ENCODE assay signal across 11 mouse cellular contexts in the genomic region with DNA sequence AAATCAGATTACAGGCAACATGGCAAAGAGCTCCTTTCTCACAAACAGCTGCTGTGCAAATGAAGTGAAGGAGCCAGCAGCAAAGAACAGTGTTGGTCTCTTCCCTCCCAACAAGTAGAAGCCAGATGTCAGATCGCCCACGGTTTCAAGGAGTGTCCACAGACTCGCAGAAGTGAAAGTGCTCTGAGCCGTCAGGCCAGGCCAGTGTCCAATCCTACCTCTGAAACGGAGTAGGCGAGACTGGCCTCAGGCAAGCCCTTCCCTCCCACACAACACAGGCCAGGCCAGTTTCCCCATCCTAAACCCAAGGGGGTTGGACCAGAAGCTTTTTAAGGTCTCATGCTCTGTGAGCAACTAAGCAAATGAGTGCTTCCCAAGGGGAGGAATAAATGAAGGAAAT. TPM values are rescaled to one million over a fixed set of nuclear protein-coding genes. Genes with fewer than 3 reads are reported as not detected.
A peak's percentile ranks its signal among the peaks of the same experiment; 100 is the strongest.
DNase-seq lines count a peak whose midpoint lies in the region; ATAC-seq lines count a peak whose summit lies in the region.
"Had no signal": no experiment of that assay in that cellular context is flagged by ENCODE, and none has a peak within 500 bp of the region (broad histone marks: within the 10 kb centered on the region; RNA-seq: fewer than 3 reads in every experiment).

No protein-coding gene starts in this region.

- H3K4me1 ChIP-seq in limb, embryonic 13.5 days = peaks cover 25% of the 10 kb centered on the region
- peaks cover 5% of the 10 kb centered on the region; the same call in 1 of the 2 replicates for H3K4me1 ChIP-seq in stomach, embryonic 14.5 days (ENCODE audit: control insufficient read depth, insufficient read depth, low read length)
- H3K4me1 ChIP-seq in midbrain, embryonic 10.5 days = no peaks in the 10 kb centered on the region

- ATAC-seq in limb, embryonic 13.5 days (ENCODE audit: low FRiP score, low read depth) = no peak
- ATAC-seq in stomach, embryonic 14.5 days (ENCODE audit: insufficient number of reproducible peaks, insufficient read depth, low FRiP score, low read depth) = no peak
- no peak for ATAC-seq in cerebellum, adult (ENCODE audit: insufficient number of reproducible peaks, low FRiP score, low TSS enrichment)
- ATAC-seq: forebrain, embryonic 14.5 days had no signal

- no peak overlapping the region for H3K4me3 ChIP-seq in limb, embryonic 13.5 days
- no peak overlapping the region for H3K4me3 ChIP-seq in stomach, embryonic 14.5 days (ENCODE audit: low read depth, low read length)
- no peak overlapping the region for H3K4me3 ChIP-seq in midbrain, embryonic 10.5 days

- 0 out of 2 replicates have a peak overlapping the region, but pooled peaks have one; percentile 39 for H3K27ac ChIP-seq in limb, embryonic 13.5 days
- H3K27ac ChIP-seq in stomach, embryonic 14.5 days (ENCODE audit: low read length) = peak overlapping the region; percentile 33; the same call in 1 of the 2 replicates
- no peak overlapping the region for H3K27ac ChIP-seq in midbrain, embryonic 10.5 days (replicated peaks)

- no peaks in the 10 kb centered on the region for H3K27me3 ChIP-seq in limb, embryonic 13.5 days
- no peaks in the 10 kb centered on the region for H3K27me3 ChIP-seq in stomach, embryonic 14.5 days (ENCODE audit: control insufficient read depth, insufficient read depth, low read length)
- H3K27me3 ChIP-seq in midbrain, embryonic 10.5 days (ENCODE audit: low read depth, poor library complexity, severe bottlenecking) = no peaks in the 10 kb centered on the region

- no peaks in the 10 kb centered on the region for H3K9me3 ChIP-seq in limb, embryonic 13.5 days
- no peaks in the 10 kb centered on the region for H3K9me3 ChIP-seq in stomach, embryonic 14.5 days (ENCODE audit: control insufficient read depth, low read depth, low read length)
- H3K9me3 ChIP-seq in midbrain, embryonic 10.5 days (replicated peaks) = no peaks in the 10 kb centered on the region

- H3K36me3 ChIP-seq in limb, embryonic 13.5 days = peaks cover 64% of the 10 kb centered on the region
- peaks cover 9% of the 10 kb centered on the region for H3K36me3 ChIP-seq in stomach, embryonic 14.5 days (ENCODE audit: control insufficient read depth, insufficient read depth, low read length)
- peaks cover 96% of the 10 kb centered on the region for H3K36me3 ChIP-seq in midbrain, embryonic 10.5 days

- DNase-seq in layer of hippocampus, adult 11-12 months (ENCODE audit: low spot score) = peak; percentile 48
- no peak for DNase-seq in layer of hippocampus, postnatal 10 days (ENCODE audit: low spot score in 2 of 2)
- peak; percentile 83 for DNase-seq in fibroblast of lung, adult 2 months (ENCODE audit: low read depth)
- DNase-seq in midbrain, embryonic 10.5 days (ENCODE audit: low spot score) = no peak
- no peak for DNase-seq in embryo, embryonic 9.5 days (ENCODE audit: extremely low spot score)
- DNase-seq: spleen, adult 18-20 months had no signal

- H3K4me2 ChIP-seq in limb, embryonic 13.5 days (replicated peaks) = no peak overlapping the region
- H3K4me2 ChIP-seq in stomach, embryonic 14.5 days (replicated peaks; ENCODE audit: low read depth, low read length) = no peak overlapping the region
- H3K4me2 ChIP-seq: lung, embryonic 14.5 days had no signal

- 52% methylated on average over 6 of the region's 6 CpGs for WGBS in limb, embryonic 13.5 days
- WGBS in stomach, embryonic 14.5 days = 65% methylated on average over 6 of the region's 6 CpGs
- WGBS in midbrain, embryonic 10.5 days = 88% methylated on average over 6 of the region's 6 CpGs

- no peak overlapping the region for H3K9ac ChIP-seq in limb, embryonic 13.5 days
- H3K9ac ChIP-seq in stomach, embryonic 14.5 days (replicated peaks; ENCODE audit: low read depth, low read length) = no peak overlapping the region
- H3K9ac ChIP-seq: lung, embryonic 14.5 days had no signal

RNA-seq across cellular contexts. Expression of gene Furin, which starts 52.0 kb away (rescaled TPM):
- 10 to 100 TPM; 53.6 to 56.6 TPM for total RNA-seq in layer of hippocampus, postnatal 10 days (2021)
- polyA plus RNA-seq in limb, embryonic 13.5 days (2015; fragmentation: Nextera tagmentation; extraction: Ambion mirVana) = 12.0 and 12.5 TPM in 2 replicates
- 10.8 and 12.4 TPM in 2 replicates for polyA plus RNA-seq in stomach, embryonic 14.5 days (2014; fragmentation: Nextera tagmentation; extraction: Ambion mirVana)
- 3.0 and 3.9 TPM in 2 replicates for polyA plus RNA-seq in midbrain, embryonic 10.5 days (2016; fragmentation: Nextera tagmentation; extraction: Ambion mirVana)

Comparison
In these comparisons a context has a peak if more than half of its experiments do, and no peak if none do; other contexts are left out.
1. DNase-seq: peak in layer of hippocampus, adult 11-12 months (single experiment) and fibroblast of lung, adult 2 months (single experiment); none in layer of hippocampus, postnatal 10 days (0 of 2), midbrain, embryonic 10.5 days (single experiment) and embryo, embryonic 9.5 days (single experiment).